Mouse (Mus musculus) ovary, postnatal 10 days (tissue): ENCODE measurements around the gene Tpm1.

Source experiments
- DNase-seq: peaks from one replicate; pipeline ENCODE4 v3.0.0; 2022; ENCODE audit warnings: low spot score

Tpm1 gene

DNA sequence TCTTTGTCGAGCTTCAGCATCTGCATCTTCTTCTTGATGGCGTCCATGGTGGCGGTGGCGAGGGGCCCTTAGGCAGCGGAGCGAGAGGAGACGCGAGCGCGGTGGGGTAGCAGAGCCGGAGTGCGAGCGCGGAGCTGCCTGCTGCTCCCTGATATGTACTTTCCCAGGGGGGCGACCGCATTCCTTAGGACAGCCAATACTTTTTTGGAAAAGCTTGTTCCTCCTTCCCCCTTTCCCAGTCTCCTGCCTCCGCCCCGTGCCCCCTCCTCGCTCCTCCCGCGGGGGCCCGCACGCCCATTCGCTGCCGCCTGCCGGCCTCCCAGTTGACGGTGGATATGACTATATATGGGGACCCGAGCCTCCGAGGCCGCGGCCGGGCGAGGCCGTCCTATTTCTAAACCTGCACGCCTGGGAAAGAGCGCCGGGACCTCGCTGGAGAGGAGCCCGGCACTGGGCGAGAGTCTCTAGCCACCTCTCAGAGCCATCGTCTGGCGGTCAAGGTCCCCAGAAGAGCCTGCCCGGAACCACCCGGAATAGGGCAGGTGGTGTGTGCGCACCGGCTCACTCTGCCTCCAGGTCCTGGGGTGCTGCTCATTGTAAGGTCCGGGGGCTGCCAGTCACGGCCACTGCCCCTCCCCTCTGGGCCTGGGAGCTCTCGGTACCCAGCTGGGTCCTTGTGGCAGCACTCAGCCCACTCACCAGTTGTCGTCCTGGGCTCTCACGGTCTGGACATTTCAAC lies at the start of gene Tpm1:
Tpm1 (minus strand) TSS at position 321 of the 739 bp plus-strand sequence.
- DNase-seq = peak; percentile 74

DNA sequence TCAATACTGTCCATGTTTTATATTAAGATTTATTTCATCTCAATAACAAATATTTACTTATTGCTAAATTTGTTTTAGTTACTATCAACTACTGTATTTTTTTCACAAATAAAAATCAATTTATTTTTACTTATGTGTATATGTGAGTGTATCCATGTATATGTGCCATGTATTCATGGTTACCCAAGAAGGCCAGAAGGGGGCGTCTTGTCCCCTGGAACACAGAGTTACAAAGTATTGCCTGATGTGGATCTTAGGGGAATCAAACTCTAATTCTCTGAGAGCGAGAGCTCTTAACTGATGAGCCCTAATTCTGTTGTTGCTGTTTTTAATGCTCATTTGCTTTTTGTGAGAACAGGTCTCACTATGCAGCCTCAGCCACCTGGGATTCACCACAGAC lies 45.2 kb upstream of the Tpm1 start:
- no peak for DNase-seq

DNA sequence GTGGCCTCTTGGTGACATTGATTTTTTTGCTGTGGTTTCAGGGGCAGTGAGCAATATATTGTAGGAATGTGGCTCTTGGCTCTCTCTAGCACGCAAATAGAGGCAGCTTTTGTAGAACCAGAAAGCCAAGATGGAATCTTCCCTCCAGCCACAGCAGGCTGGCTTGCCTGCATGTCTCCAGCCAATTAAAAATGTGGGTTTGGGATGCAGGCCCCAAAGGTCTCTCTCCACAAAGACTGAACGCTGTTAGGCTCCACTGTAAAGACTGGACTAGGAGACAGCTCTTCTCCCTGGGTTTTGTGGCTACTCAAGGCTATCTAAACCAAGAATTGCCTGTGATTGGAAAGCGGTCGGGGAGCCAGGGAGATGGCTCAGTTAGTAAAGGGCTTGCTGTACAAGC lies 43.0 kb upstream of the Tpm1 start:
- no peak for DNase-seq

DNA sequence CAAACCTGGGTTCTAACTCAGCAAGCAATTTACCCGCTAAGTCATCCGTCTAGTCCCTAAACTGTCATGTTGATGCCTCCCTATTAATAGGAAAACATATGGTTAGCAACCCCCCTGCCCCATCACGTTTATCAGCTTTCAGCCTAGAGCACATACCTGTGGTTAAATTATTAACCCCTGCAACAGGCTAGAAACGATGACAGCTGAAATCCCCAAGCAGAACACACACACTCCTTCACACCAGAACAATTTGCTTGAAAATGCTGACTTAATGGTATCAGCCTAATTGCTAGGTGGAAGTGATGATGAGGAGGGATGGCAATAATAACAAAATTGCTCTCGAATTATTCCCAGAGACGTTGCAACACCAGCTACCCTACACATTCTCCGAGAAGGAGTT lies 42.4 kb upstream of the Tpm1 start:
- DNase-seq = no peak

DNA sequence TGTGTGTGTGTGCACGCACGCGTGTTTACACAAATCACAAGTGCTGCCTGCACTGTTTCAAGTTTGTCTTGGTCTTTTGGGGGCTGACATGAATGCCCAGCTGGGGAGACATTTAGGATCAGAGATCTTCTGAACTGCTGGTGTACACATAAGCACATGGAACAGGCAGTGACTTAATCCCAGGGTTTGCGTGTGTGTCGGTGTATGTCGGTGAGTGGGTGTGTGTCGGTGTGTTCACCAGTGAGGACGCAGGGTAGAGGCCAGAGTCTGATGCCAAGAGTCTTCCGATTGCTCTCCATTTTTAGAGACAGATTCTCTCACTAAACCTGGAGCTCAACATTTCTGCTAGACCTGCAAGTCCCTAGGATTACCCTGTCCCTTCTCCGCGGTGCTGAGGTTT lies 41.9 kb upstream of the Tpm1 start:
- no peak for DNase-seq

DNA sequence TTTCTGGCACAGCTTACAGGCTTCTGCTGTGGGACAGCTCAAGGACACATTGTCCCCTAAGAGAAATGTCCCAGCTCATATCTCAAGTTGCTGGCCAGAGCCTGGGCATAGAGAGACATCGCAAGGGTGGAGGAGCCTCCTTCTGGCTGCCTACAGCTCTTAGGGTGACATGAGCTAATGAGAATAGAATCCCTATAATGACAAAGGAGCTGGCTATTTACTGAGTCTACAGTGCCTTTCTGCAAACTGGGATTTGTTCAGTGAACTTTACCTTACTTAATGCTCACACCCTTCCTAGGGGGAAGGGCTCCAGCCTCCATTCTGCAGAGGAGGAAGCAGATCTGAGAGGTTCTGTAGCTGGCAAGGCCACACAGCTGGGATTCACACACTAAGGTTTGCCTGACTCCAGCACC lies 41.4 kb upstream of the Tpm1 start:
- no peak for DNase-seq

DNA sequence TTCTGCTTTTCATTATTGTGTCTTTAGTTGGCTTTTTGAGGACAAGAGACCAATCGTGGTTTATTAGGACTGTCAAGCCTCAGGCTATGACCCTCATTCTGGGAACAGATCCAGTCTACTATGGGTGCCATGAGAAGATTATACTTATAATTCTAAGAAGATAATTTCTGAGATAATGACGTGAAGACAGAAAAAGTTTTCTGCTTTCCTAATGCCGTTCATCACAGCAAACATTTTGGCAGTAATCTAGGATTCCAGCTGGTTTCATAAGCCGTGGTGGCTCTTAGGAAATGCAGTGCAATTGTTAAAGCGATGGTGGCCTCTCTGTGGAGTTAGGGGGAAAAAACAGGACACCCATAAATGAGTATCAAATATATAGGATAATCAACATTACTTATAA lies 40.0 kb upstream of the Tpm1 start:
- no peak for DNase-seq

DNA sequence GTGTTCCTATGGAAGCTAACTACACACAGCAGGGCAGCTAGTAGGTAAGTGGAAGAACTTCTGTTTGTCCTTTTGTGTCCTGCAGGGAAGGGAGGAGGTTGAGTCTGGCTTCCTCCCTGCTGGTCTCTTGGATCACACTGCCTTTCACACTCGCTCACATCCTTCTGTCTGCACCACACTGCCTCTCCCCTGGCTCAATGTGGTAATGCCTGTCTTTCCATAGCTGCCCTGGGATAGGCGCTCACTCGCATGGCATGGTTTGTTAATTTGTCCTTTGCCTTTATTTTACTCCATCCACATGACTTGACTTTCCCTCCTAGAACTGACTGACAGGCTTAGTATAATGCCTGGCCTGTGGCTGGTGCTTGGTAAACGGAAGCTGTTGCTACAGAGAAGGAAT lies 34.6 kb upstream of the Tpm1 start:
- DNase-seq = no peak

DNA sequence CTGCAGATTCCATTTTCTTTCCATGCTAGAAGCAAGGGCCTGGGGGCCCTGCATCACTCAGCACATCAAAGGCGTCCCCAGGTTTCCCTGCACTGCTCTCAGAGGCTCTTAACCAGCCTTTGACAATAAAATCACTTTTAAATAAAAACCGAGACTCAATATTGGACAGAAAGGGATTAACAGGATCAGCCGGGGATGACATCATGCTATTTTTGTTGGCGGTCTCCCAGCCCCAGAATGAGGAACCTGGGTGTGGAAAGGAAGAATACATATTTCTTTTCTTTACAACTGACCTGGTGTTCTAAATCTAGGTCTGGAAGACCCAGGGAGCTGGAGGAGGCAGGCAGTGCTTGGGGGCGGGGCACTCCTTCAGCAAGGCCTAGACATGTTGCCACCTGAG lies 32.5 kb upstream of the Tpm1 start:
- DNase-seq = no peak

DNA sequence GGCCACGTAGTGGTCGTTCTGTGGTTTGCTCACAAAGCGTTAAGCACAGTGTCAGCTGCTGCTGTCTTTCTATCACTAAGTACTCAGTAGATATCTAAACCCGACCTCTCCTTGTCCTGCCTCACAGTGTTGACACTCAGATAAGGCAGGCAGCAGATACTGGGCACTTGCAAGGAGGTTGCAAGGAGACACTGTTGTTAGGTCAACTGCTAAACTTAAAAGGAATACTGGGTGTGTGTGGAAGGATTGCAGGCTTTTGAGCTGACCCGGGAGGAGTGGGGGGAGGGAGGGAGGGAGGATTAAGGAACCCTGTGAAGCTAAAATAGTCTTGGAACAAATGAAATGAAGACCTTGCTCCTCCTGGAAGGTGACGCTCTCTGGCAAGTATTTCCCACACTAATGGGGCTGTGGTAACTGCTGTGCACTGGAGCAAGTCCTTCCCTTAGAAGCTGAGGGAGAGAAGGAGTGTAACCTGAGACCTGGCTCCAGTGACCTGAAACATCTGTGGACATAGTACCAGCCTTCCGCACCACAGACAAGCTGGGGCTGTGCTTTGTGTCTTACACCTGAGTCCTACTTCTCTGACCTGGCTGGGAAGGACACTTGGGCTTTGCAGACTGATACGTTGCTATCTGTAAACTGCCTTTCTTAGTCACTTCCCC lies 28.6 kb upstream of the Tpm1 start:
- no peak for DNase-seq

DNA sequence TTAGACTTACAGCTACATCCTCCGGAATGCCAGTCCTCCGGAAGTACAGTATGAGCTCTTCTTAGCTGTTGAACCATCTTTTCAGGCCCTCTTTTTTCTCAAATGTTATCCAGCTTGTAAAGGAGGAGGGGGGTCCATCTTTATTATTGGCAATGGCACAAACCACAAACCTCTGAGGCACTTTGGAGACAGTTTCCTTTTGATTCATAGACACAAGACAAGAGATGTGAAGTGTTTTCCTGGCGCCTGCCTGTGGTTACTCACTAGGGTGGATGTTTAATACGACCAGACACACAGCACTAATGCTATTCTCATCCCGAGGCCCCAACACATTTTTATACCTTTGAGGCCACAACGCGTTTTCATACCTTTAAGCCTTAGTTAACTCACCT lies 28.1 kb upstream of the Tpm1 start:
- DNase-seq = no peak

DNA sequence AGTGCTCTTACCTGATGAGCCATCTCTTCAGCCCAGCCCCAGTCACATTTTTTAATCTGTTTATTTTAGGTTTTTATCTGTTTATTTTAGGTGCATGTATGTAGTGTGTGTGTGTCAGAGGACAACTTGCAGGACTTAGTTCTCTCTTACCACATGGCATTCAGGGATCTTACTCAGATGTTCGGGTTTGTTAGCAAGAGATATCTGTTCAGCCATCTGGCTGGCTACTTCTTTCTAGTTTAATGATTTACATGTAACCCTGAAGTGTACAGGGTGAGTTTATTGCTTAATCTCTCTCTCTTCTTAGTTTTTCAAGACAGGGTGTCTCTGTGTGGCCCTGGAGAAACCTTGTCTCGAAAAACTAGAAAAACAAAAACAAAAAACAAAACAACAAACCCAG lies 23.0 kb upstream of the Tpm1 start:
- no peak for DNase-seq

DNA sequence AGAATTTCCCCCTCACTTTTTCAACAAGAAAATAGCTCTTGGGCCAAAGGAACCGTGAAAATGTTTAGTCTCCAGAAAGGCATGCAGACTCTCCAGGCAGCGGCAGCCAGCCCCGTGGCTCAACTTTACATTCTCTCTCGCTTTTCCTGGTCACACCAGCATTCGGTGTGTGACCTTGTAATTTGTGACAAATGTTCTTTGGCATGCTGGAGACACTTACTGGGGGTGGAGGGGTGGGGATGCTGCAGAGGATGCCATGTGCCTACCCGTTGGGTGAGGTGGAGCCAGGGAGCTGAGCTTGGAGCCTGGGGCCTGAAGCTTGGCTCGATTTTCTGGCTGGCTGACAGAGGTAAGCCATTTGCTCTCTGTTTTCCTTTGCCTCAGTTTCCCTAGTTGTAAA lies 22.4 kb upstream of the Tpm1 start:
- DNase-seq = no peak

DNA sequence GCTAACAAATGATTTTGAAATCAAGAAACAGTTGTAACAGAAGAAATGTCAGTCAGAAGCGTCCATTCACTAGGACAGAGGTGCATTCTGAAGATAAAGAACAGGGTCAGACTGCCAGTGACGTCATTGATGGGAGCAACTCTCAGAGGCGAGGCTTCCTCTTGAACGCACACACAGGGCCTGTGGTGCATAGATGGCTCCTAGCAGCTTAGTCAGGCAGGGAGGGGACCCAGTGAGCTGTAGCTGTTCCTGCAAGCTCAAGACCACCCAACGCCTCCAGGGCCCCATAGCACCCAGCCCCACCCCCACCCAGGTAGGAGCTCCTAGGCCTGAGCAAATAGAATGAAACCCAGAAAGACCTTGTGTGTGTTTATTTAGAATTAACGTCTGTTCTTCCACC lies 21.9 kb upstream of the Tpm1 start:
- no peak for DNase-seq

DNA sequence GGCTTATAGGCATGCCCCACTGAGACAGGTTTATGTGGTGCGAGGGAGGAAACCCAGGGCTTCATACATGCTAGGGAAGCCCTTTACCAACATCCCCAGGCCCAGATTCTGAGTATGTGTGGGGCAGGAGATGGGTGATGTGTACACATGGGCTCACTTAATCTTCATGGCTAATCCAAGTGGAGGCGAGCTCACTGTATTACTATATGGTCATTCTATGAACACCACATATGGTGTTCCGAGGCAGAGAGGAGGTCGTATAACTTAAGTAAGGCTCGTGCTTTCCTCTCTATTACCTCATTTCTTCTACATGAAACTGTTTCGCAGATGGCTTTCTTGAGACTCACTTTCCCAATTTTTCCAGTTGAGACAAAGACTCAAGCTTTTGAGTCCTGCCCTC lies 17.4 kb upstream of the Tpm1 start:
- no peak for DNase-seq

DNA sequence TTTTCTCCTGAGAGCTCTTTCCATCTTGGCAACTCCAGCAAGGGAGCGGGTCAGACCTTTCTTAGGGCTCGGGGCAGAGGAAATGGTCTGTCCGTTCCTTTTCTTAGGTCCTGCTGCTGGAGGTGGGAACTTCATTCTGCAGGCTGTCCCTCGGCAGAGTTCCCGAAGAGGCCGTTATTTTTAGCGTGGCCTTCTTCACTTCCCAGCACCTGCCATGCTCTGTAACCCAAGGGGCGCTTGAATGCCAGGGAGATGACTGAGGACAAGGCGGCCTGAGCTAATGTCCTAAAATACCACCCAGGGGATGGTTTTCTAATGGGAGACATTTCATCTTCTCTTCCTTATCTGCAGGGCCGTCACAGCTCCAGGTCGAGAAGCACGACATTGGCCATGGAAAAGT lies 10.5 kb upstream of the Tpm1 start:
- DNase-seq = no peak

DNA sequence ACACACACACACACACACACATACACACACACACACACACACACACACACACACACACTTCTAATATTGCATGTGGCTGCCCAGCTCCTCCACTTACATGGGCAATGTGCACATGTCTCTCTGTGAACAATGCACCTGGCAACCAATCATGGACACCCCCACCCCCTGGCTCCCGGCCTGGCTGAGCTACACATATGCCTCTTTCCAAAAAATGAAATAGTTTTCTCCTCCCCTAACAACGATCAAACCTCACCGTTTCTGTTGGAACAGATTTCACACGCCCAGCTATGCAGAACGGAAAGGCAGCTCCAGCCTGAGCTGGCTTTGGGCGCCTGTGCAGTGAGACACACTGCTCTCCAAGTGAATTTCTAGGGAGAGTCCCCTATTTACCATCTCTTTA lies 9.2 kb upstream of the Tpm1 start:
- DNase-seq = no peak

DNA sequence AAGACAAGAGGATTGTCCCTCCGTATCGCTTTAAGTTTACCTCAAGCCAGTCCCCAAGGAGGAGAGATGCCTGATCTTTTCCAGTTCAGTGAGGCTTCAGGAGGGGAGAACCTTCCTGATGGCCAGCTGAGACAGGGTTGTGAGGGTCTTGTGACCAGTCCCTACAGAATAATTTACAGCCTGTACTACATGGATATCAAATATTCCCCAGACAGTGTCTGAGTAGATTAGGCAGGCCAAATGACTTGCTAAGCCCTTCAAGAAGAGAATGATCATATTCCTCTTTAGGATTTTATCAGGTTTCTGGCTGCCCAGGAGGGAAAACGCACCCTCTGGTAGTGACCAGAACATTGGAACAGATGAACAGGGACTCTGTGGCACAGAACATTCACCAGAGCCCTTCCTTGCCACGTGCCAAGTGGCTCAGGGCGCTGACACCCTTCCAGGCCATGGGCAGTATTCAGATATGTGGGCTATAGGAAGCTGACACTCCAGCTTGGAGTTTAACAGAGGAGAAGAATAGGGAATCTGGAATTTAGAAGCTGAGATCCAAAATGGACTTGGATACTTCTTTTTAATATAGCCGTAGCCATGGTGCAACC lies 1.6 kb upstream of the Tpm1 start:
- DNase-seq = no peak

DNA sequence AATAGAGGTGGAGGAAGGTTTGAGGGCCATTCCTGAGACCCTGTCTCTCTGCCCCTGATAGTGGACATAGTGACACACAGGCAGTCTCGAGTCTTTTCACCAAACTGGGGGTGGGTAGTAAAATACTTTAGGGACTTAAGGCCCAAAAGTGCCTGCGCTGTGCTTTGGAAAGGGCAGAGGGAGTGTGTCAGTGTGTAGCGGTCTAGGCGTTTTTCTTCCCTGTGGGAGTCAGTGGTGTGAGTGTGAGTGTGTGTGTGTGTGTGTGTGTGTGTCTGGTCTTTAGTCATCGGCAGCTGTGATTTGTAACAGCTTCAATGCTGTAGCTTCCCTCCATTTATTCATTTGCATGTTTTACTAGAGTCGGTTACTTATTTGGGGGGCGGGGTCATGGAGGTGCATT lies 630 bp upstream of the Tpm1 start:
- DNase-seq = no peak

DNA sequence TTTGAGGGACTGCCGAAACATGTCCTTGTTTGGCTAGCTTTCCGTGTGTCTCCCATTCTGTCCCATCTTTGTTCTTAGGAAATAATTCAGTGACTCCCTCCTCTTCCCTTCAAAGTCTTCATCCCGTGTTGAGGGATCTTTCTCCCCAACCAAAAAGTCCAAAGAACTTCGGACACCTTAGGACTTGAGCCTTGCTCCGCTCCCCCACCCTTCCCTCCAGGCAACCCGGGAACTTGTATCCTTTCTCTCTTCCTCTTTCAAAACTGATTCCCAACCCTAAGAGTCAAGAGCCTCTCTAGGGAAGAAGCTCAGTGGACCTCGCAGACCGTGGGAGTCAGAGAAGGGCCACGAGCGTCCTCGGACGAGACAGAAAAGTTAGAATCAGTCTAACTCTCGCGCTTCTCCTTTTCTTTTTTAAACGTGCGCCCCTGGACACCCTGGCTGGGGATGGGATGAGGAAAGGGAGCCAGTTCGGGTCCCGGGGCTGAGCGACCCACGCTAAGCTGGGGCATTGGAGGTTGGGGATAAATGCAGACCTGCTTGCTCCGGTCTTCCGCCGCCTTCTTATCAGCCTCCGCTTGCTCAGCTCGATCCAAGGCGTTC lies 622 bp downstream of the Tpm1 start:
- no peak for DNase-seq

DNA sequence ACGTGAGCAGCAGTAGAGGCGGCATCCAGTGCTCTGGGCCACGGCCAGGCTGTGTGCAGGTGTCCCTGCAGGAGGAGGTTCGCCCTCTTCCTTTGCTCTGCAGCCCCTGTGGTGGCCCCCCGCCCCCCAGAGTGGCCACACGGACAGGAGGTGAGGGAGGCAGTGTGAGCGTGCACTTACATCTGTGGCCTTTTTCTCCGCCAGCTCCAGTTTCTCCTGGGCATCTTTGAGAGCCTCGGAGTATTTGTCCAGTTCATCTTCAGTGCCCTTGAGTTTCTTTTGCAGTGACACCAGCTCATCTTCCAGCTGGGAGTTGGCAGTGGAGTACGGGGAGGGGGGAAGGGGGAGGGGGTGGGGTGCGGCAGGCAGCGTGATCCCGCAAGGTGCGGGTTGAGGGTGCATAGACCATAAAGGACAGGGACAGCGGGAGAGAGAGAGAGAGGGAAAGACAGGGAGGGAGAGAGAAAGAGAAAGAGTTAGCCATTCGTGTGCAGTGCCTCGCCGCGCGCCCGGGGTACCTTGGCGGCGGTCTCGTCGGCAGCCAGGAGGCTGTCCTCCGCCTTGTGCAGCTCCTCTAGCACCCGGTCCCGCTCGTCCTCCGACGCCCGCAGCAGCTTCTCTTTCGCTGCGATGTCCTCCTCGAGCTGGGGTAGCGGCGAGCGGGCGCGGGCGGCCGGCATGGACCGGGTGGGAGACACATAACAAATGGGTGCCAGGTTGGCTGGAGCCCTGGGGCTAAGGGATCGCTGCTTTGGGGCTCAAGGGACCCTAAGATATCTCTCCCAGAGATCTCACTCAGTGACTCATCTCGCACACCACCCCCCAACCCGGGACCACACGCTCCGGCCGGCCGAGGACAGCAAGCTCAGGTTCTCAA lies 1.4 kb downstream of the Tpm1 start:
- no peak for DNase-seq

DNA sequence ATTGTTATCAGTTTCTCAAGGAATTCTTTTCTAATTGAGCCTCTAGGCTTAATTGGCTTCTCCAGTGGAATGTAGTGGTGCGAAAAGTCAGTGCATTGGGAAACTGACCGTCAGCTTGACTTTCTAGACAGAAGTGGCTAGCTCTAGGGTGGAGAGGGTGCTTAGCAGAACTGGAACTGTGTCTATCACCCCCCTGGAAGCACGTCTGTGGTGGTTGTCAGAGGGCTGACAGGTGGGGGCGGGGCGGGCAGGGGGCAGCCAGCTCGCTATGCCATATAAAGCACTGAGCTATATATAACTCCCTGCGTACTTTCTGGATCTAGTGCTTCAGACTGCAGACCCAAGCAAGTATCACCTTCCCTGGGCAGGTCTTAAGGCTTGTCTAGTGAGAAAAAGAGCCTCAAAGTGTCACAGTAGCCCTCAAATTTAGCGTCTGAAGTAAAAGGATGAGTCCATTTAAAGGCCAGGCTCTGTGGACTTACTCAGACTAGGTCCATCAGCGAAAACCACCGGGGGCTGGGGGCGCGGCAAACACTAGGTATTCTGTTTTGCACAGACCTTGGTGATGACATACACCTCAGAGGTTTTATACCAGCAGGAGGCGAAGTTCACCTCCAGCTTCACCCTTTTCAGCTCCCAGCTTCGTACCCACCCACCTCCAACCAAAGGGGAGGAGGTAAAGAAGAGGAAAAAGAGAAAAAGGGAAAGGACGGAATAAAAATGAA lies 2.2 kb downstream of the Tpm1 start:
- no peak for DNase-seq
